Mouse (Mus musculus) cerebellum, postnatal 4 days (tissue): Measurements from ENCODE around the gene Tbc1d25.

Experiments
- DNase-seq, 2 experiments: peaks; one replicate each; pipeline ENCODE4 v3.0.0; 2022; ENCODE audit warnings: low spot score in 2 of 2, mixed read lengths in 1 of 2

Gene Tbc1d25

GRCm38 (mm10) chrX:8175504-8176385, at the start of gene Tbc1d25:
TSS of gene Tbc1d25 (minus strand) at chrX:8176181.
- peak; percentile 52 to 71 for DNase-seq

- no peak for DNase-seq
These were observed 47.5 kb upstream of the Tbc1d25 start for GRCm38 (mm10) chrX:8223473-8223872.

- no peak for DNase-seq
These were observed 46.9 kb upstream of the Tbc1d25 start for GRCm38 (mm10) chrX:8222678-8223421.

GRCm38 (mm10) chrX:8222296-8222677, 46.3 kb upstream of the Tbc1d25 start:
- DNase-seq: no peak

- no peak for DNase-seq
These were observed 43.7 kb upstream of the Tbc1d25 start for GRCm38 (mm10) chrX:8219651-8220050.

GRCm38 (mm10) chrX:8218114-8218513, 42.1 kb upstream of the Tbc1d25 start:
- no peak for DNase-seq

- no peak for DNase-seq
These were observed 41.4 kb upstream of the Tbc1d25 start for GRCm38 (mm10) chrX:8217383-8217782.

- DNase-seq: no peak
These were observed 35.7 kb upstream of the Tbc1d25 start for GRCm38 (mm10) chrX:8211490-8212207.

GRCm38 (mm10) chrX:8209720-8210119, 33.7 kb upstream of the Tbc1d25 start:
- DNase-seq: no peak

- no peak for DNase-seq
These were observed 31.2 kb upstream of the Tbc1d25 start for GRCm38 (mm10) chrX:8207224-8207623.

- DNase-seq: no peak
These were observed 30.8 kb upstream of the Tbc1d25 start for GRCm38 (mm10) chrX:8206694-8207197.

- peak; percentile 54 to 79 for DNase-seq
These were observed 30.2 kb upstream of the Tbc1d25 start, which contains the start of gene Porcn for GRCm38 (mm10) chrX:8206015-8206693. TSS of gene Porcn (minus strand) at chrX:8206525.

GRCm38 (mm10) chrX:8205551-8205950, 29.6 kb upstream of the Tbc1d25 start:
- DNase-seq: peak in 1 of 2 experiments; percentile 21

GRCm38 (mm10) chrX:8205088-8205487, 29.1 kb upstream of the Tbc1d25 start:
- no peak for DNase-seq

- no peak for DNase-seq
These were observed 28.1 kb upstream of the Tbc1d25 start for GRCm38 (mm10) chrX:8204076-8204475.

GRCm38 (mm10) chrX:8203105-8203504, 27.1 kb upstream of the Tbc1d25 start:
- no peak for DNase-seq

- no peak for DNase-seq
These were observed 17.4 kb upstream of the Tbc1d25 start, which contains the start of gene Ebp for GRCm38 (mm10) chrX:8193419-8193723. TSS of gene Ebp (minus strand) at chrX:8193512.

- peak; percentile 52 to 74 for DNase-seq
These were observed 16.8 kb upstream of the Tbc1d25 start for GRCm38 (mm10) chrX:8192640-8193418.

- no peak for DNase-seq
These were observed 16.2 kb upstream of the Tbc1d25 start for GRCm38 (mm10) chrX:8192126-8192639.

GRCm38 (mm10) chrX:8182871-8183540, 7.0 kb upstream of the Tbc1d25 start:
- DNase-seq: no peak
